ENCODE assay signal across 13 mouse cellular contexts in genomic region chrX:97360919-97361318, GRCm38 (mm10). TPM values are rescaled to one million over a fixed set of nuclear protein-coding genes. Genes with fewer than 3 reads are reported as not detected.
DNase-seq lines count a peak whose midpoint lies in the region; ATAC-seq and TF ChIP-seq lines count a peak whose summit lies in the region.
"Had no signal": no experiment of that assay in that cellular context is flagged by ENCODE, and none has a peak within 500 bp of the region (broad histone marks: within the 10 kb centered on the region; RNA-seq: fewer than 3 reads in every experiment).

No protein-coding gene starts in this region.

- intact Hi-C loops in gastrocnemius, adult 2 months (cut with DNase I) = no loop called here

- 37% methylated on average over 2 of the region's 2 CpGs for WGBS in limb, embryonic 13.5 days
- WGBS in heart, embryonic 11.5 days (ENCODE audit: insufficient replicate concordance) = 49% methylated on average over 2 of the region's 2 CpGs
- WGBS in kidney, embryonic 14.5 days = 54% methylated on average over 2 of the region's 2 CpGs

- no peak for TF ChIP-seq CTCF in gastrocnemius, adult 2 months (IDR thresholded peaks at IDR 0.05)

- no peaks in the 10 kb centered on the region for H3K36me3 ChIP-seq in limb, embryonic 13.5 days
- no peaks in the 10 kb centered on the region for H3K36me3 ChIP-seq in heart, embryonic 11.5 days (ENCODE audit: control insufficient read depth, insufficient read depth, low read length)
- H3K36me3 ChIP-seq in kidney, embryonic 14.5 days (ENCODE audit: control insufficient read depth, insufficient read depth, low read length) = no peaks in the 10 kb centered on the region
- H3K36me3 ChIP-seq: liver, embryonic 15.5 days had no signal

- peak overlapping the region; percentile 43; the same call in 1 of the 2 replicates for H3K27ac ChIP-seq in gastrocnemius, adult 2 months
- H3K27ac ChIP-seq in limb, embryonic 13.5 days = no peak overlapping the region
- no peak overlapping the region for H3K27ac ChIP-seq in heart, embryonic 11.5 days (ENCODE audit: low read depth, low read length)
- no peak overlapping the region for H3K27ac ChIP-seq in kidney, embryonic 14.5 days (ENCODE audit: low read depth, low read length)
- H3K27ac ChIP-seq: liver, embryonic 15.5 days; macrophage had no signal

- H3K4me2 ChIP-seq in limb, embryonic 13.5 days (replicated peaks) = no peak overlapping the region
- no peak overlapping the region for H3K4me2 ChIP-seq in heart, embryonic 11.5 days
- no peak overlapping the region for H3K4me2 ChIP-seq in kidney, embryonic 14.5 days (replicated peaks; ENCODE audit: low read depth, low read length)
- H3K4me2 ChIP-seq: liver, embryonic 15.5 days had no signal

- DNase-seq in gastrocnemius, adult 2 months = peak; percentile 19
- DNase-seq in gastrocnemius, adult 8-10 months (ENCODE audit: low spot score in 2 of 2) = no peak
- peak; percentile 4 for DNase-seq in 416B (ENCODE audit: low read depth)
- DNase-seq in ZHBTc4 (ENCODE audit: low read depth, low spot score) = peak; percentile 17
- DNase-seq in right cerebral cortex, postnatal 4 days = no peak
- DNase-seq: adrenal gland, postnatal 14 days; kidney, adult 2 months; retina, postnatal 1 day had no signal

- no peaks in the 10 kb centered on the region for H3K4me1 ChIP-seq in limb, embryonic 13.5 days
- H3K4me1 ChIP-seq in heart, embryonic 11.5 days (ENCODE audit: control insufficient read depth, insufficient read depth, low read length) = no peaks in the 10 kb centered on the region
- no peaks in the 10 kb centered on the region for H3K4me1 ChIP-seq in kidney, embryonic 14.5 days (ENCODE audit: control insufficient read depth, insufficient read depth, low read length)
- H3K4me1 ChIP-seq: liver, embryonic 15.5 days had no signal

- no peak overlapping the region for H3K9ac ChIP-seq in limb, embryonic 13.5 days
- no peak overlapping the region for H3K9ac ChIP-seq in heart, embryonic 11.5 days (ENCODE audit: low read depth, low read length)
- no peak overlapping the region for H3K9ac ChIP-seq in kidney, embryonic 14.5 days (ENCODE audit: low read depth, low read length)
- H3K9ac ChIP-seq: liver, embryonic 15.5 days had no signal

- peaks cover 3% of the 10 kb centered on the region; the same call in 1 of the 2 replicates for H3K27me3 ChIP-seq in limb, embryonic 13.5 days
- no peaks in the 10 kb centered on the region for H3K27me3 ChIP-seq in heart, embryonic 11.5 days (ENCODE audit: control insufficient read depth, insufficient read depth, low read length)
- H3K27me3 ChIP-seq in kidney, embryonic 14.5 days (ENCODE audit: control insufficient read depth, insufficient read depth, low read length) = no peaks in the 10 kb centered on the region
- H3K27me3 ChIP-seq: liver, embryonic 15.5 days had no signal

- H3K9me3 ChIP-seq in limb, embryonic 13.5 days = no peaks in the 10 kb centered on the region
- no peaks in the 10 kb centered on the region for H3K9me3 ChIP-seq in heart, embryonic 11.5 days (replicated peaks; ENCODE audit: control insufficient read depth, low read length)
- no peaks in the 10 kb centered on the region for H3K9me3 ChIP-seq in kidney, embryonic 14.5 days (ENCODE audit: control insufficient read depth, low read length)
- H3K9me3 ChIP-seq: liver, embryonic 15.5 days had no signal

- H3K4me3 ChIP-seq in gastrocnemius, adult 2 months = no peak overlapping the region
- H3K4me3 ChIP-seq in limb, embryonic 13.5 days = no peak overlapping the region
- H3K4me3 ChIP-seq in heart, embryonic 11.5 days (ENCODE audit: low read depth, low read length) = no peak overlapping the region
- no peak overlapping the region for H3K4me3 ChIP-seq in kidney, embryonic 14.5 days (ENCODE audit: low read length)
- H3K4me3 ChIP-seq: liver, embryonic 15.5 days had no signal

- ATAC-seq in limb, embryonic 13.5 days (ENCODE audit: low FRiP score, low read depth) = peak; percentile 77; the same call in 1 of the 2 replicates
- no peak for ATAC-seq in heart, embryonic 11.5 days (replicated peaks; ENCODE audit: insufficient number of reproducible peaks, low FRiP score, low TSS enrichment)
- no peak for ATAC-seq in kidney, embryonic 14.5 days (ENCODE audit: low FRiP score, low TSS enrichment)

RNA-seq across cellular contexts. Expression of gene Eda2r, which starts 16.1 kb away (rescaled TPM):
- total RNA-seq in gastrocnemius, adult 2 months (2021) = 10 to 100 TPM in 1 of 2 experiments, 1 to 10 TPM in 1; 5.2 to 19.5 TPM
- total RNA-seq in gastrocnemius, adult 8-10 months (2022) = 10 to 100 TPM; 14.6 to 25.6 (median 19.3) TPM
- polyA plus RNA-seq in limb, embryonic 13.5 days (2015; fragmentation: Nextera tagmentation; extraction: Ambion mirVana) = 1.1 and 1.5 TPM in 2 replicates
- 1.8 and 2.6 TPM in 2 replicates for polyA plus RNA-seq in heart, embryonic 11.5 days (2014; fragmentation: Nextera tagmentation; extraction: Ambion mirVana)
- 1.9 TPM in 2 replicates for polyA plus RNA-seq in kidney, embryonic 14.5 days (2014; fragmentation: Nextera tagmentation; extraction: Ambion mirVana)

Comparison
In these comparisons a context has a peak if more than half of its experiments do, and no peak if none do; other contexts are left out.
1. DNase-seq: peak in gastrocnemius, adult 2 months (single experiment), 416B (single experiment) and ZHBTc4 (single experiment); none in gastrocnemius, adult 8-10 months (0 of 2) and right cerebral cortex, postnatal 4 days (single experiment).